Mouse (Mus musculus) hindbrain, embryonic 16.5 days (tissue): Measurements from ENCODE around the gene Hs3st1. TPM values are rescaled to one million over a fixed set of nuclear protein-coding genes. Genes with fewer than 3 reads are reported as not detected.

Experiments used
- ATAC-seq: fragments of 200-750 bp; cut with Nextera tagmentation; 2 replicates; pipeline ENCODE4 v1.8.0; 2017; ENCODE audit warnings: moderate TSS enrichment, moderate library complexity
- H3K27ac ChIP-seq: fragments of 300-500 bp; sonication (generic); 2 replicates; pipeline ENCODE4 v1.5.1; 2014; ENCODE audit warnings: low read depth, mild to moderate bottlenecking, control low read depth, low read length, moderate library complexity
- H3K27me3 ChIP-seq: fragments of 300-500 bp; sonication (generic); replicated peaks from 2 replicates; pipeline ENCODE4 v1.6.1; 2014; ENCODE audit warnings: low read length; ENCODE audit not compliant: control insufficient read depth, insufficient read depth
- H3K36me3 ChIP-seq: fragments of 300-500 bp; sonication (generic); 2 replicates; pipeline ENCODE4 v1.6.1; 2014; ENCODE audit warnings: mild to moderate bottlenecking, low read length, moderate library complexity, mixed read lengths; ENCODE audit not compliant: control insufficient read depth, insufficient read depth
- H3K4me1 ChIP-seq: fragments of 300-500 bp; sonication (generic); 2 replicates; pipeline ENCODE4 v1.6.1; 2014; ENCODE audit warnings: low read depth, low read length; ENCODE audit not compliant: control insufficient read depth, insufficient read depth
- H3K4me2 ChIP-seq: fragments of 300-500 bp; sonication (generic); 2 replicates; pipeline ENCODE4 v1.6.1; 2014; ENCODE audit warnings: mild to moderate bottlenecking, low read length, control low read depth, moderate library complexity
- H3K4me3 ChIP-seq: fragments of 300-500 bp; sonication (generic); 2 replicates; pipeline ENCODE4 v1.5.1; 2014; ENCODE audit warnings: mild to moderate bottlenecking, low read length, control low read depth, moderate library complexity
- H3K9ac ChIP-seq: fragments of 300-500 bp; sonication (generic); 2 replicates; pipeline ENCODE4 v1.6.1; 2014; ENCODE audit warnings: low read depth, mild to moderate bottlenecking, control low read depth, low read length, moderate library complexity
- H3K9me3 ChIP-seq: fragments of 300-500 bp; sonication (generic); 2 replicates; pipeline ENCODE4 v1.6.1; 2014; ENCODE audit warnings: mild to moderate bottlenecking, low read length, moderate library complexity; ENCODE audit not compliant: control insufficient read depth
- WGBS: fragments of 180-500 bp; shearing (Covaris S2); extraction: QIAGEN DNeasy Blood & Tissue Kit; methylation state at CpG from one replicate; pipeline ENCODE4 v1.1.7; 2014; 5-methylcytosine and 5-hydroxymethylcytosine counted together
- polyA plus RNA-seq: library from polyadenylated mRNA; unstranded; fragments of >200 nt; fragmentation: Nextera tagmentation; extraction: Ambion mirVana; gene quantifications from 2 replicates; pipeline ENCODE4 v1.2.1, GENCODE M21; 2015

Hs3st1 gene
- polyA plus RNA-seq, 1 experiment from 2014 or later = 44.8 TPM

DNA sequence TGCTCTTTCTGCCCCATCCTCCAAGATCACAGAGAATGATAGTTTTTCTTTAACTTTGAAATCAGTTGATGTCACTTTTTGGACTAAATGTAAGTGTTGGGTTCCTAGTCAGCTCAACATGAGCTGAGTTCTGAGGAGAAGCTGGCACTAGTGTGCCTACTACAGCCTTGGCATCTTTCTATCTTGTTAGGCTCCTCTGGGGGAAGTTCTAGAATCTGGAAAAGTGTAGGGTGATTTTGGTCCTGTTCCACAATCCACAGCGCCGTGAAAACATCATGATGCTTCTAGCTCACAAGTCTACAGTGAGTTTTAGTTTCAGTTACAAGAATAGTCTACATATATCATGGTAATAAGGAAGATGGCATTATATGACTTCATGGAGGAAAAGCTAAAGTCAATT lies 18.4 kb downstream of the Hs3st1 start:
- no peaks in the 10 kb centered on the region for H3K9me3 ChIP-seq
- no peak overlapping the region for H3K4me2 ChIP-seq
- H3K36me3 ChIP-seq = no peaks in the 10 kb centered on the region
- no peaks in the 10 kb centered on the region for H3K4me1 ChIP-seq
- no peaks in the 10 kb centered on the region for H3K27me3 ChIP-seq
- 96% methylated on average over 2 of the region's 2 CpGs for WGBS
- H3K4me3 ChIP-seq = no peak overlapping the region
- H3K9ac ChIP-seq = no peak overlapping the region
- ATAC-seq = no peak
- no peak overlapping the region for H3K27ac ChIP-seq

DNA sequence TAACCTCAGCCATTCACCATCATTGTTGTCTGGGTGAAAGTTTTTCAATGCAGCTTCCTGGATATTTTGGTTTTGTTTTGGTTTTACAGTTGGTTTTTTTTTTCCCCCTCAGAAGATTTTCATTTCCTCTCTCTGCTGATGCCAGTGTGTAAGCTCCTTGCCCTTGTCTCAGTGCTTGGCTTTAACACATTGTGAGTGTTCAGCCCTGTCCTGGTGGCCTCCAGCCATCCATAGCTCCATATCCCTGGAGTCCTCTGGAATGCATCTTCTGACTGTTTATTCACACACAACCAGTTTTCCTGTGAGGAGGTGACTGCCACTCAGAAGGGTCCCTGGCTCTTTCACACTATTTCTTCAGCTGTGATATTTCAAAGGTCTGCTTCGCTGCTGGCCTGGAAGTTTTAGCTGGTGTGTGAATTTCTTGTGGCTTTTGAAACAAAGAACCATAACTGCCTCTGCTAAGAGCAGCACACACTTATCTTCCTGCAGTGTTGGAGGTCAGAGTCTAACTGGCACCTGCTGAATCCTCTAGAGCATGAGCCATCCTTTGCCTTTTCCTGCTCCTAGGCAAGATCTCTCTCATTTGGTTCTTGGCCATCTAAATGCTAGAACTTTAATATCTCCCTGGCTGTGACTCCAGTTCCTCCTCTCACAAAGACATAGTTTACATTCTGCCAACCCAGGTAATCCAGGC lies 21.4 kb downstream of the Hs3st1 start:
- H3K9me3 ChIP-seq = no peaks in the 10 kb centered on the region
- ATAC-seq = no peak
- no peaks in the 10 kb centered on the region for H3K4me1 ChIP-seq
- H3K27me3 ChIP-seq = no peaks in the 10 kb centered on the region
- no peaks in the 10 kb centered on the region for H3K36me3 ChIP-seq
- no peak overlapping the region for H3K27ac ChIP-seq
- WGBS = 76% methylated on average over 1 of the region's 1 CpGs
- H3K9ac ChIP-seq = no peak overlapping the region
- no peak overlapping the region for H3K4me2 ChIP-seq
- H3K4me3 ChIP-seq = no peak overlapping the region

DNA sequence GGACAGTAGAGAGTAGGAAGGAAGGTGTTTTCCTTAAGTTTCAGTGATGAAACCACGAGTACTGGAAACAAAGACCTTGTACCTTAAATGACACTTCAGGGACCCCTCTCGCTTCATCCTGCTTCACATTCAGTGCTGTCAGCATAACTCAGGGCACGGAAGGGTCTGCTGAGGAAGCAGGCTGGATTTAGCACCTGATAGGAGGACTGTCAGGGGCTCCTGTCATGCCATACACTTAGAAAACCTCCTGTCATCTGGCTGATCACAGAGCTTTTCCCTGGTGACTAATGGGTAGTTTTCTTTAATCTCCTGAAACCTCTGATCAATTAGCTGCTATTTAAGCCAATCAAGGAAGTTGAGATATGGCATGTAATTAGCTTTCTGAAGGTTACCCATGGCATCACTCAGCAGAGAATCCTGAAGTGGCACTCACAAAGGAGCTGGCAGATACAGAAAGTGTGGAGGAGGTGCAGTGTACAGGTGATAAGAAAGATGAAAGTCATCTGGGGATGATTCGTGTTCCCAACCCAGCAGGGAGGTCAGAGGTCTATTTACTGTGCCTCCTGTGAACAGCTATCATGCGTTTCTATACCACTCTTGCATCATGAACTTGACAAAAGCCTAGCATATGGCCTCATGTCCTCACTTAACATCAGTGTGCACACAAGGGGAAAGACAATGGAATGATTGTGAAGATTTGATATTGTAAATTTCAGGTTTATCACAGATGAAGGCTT lies 22.1 kb downstream of the Hs3st1 start:
- Histone ChIP-seq H3K4me2 (no peak overlapping the region), H3K4me3 (no peak overlapping the region), H3K9ac (no peak overlapping the region), H3K4me1 (no peaks in the 10 kb centered on the region), H3K36me3 (no peaks in the 10 kb centered on the region), H3K27me3 (no peaks in the 10 kb centered on the region), H3K9me3 (no peaks in the 10 kb centered on the region), H3K27ac (no peak overlapping the region)
- WGBS = 68% methylated on average over 5 of the region's 5 CpGs
- no peak for ATAC-seq

DNA sequence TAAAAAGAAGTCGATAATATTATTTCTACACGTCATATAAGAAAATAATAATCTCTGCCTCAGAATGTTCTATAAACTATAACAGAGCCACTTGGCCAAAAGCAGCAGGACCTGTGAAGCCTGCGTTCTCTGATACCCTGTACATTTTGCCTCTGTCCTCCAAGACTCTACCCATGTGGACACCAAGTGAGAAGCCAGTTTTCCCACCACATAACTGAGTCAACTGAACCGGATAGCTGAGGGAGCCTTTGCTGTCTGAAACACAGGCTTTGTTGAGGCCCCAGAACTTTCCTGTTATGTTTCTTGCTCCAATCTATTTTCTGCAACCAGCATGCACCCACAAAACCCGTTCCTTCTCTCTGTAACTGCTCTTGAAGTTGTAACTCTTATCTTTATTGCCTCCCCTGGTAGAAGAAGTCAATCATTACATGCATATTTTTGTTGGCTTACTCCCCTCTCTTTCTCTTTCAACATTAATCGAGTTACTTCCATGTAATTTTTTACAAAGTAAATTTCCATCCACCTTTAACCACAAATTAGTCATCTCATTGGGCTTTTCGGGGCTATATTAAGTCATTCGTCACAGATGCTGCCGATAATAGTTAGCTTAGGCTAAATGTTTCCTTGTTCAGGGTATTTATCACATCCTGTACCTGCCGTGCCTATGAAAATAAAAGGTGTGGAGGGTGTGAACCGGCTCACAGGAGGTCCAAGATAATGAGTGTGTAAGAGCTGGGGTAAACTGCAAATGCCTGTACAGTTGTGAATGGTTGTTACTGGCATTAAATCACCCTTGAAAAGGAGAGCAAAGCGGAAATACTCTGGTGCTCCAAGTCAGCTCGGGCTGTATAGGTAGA lies 39.4 kb downstream of the Hs3st1 start:
- no peak overlapping the region for H3K27ac ChIP-seq
- H3K9ac ChIP-seq = no peak overlapping the region
- no peaks in the 10 kb centered on the region for H3K27me3 ChIP-seq
- ATAC-seq = no peak
- no peaks in the 10 kb centered on the region for H3K9me3 ChIP-seq
- H3K4me3 ChIP-seq = no peak overlapping the region
- H3K4me2 ChIP-seq = no peak overlapping the region
- no peaks in the 10 kb centered on the region for H3K36me3 ChIP-seq
- no peaks in the 10 kb centered on the region for H3K4me1 ChIP-seq
- 80% methylated on average over 13 of the region's 13 CpGs for WGBS

DNA sequence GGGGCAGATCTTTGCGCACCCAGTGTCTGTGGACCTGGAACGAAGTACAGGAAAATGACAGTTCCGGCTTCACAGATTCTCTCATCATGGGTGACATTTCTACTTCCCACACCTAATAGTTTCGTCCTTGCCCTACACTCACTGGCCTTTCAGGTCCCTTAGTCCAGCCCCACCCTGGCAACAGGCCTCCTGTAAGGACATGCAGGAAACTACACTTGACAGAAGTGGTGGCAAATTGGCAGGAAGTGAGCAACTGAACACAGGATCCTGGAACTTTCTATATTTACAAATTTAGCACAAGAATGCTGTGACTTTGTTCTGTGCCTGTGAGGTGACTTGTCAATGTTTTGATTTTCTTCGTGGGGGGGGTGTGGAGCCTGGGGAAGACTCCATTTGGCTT lies 40.1 kb downstream of the Hs3st1 start:
- Histone ChIP-seq H3K9me3 (no peaks in the 10 kb centered on the region), H3K4me2 (no peak overlapping the region)
- WGBS = 86% methylated on average over 5 of the region's 5 CpGs

DNA sequence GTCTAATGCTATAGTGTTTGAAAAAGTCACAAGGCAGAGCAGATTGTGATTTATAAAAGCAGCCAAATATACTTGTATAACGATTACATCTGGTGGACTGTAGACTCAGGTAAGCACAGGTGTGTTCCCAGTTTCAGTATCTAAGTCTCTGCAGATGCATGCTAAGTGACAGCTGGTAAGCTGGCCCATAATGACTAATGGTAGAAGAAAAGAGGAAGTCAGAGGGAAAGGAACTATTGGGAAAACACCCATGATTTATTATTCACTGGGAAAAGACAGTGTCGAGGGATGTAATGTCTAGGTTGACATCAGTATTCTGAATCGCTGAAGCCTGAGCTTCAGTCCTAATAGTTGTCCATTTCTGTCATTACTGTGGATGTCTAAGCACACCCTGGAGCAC lies 49.7 kb downstream of the Hs3st1 start:
- H3K9me3 ChIP-seq = no peaks in the 10 kb centered on the region
- no peak overlapping the region for H3K4me3 ChIP-seq
- H3K36me3 ChIP-seq = no peaks in the 10 kb centered on the region
- no peak overlapping the region for H3K9ac ChIP-seq
- H3K27ac ChIP-seq = no peak overlapping the region
- 80% methylated on average over 3 of the region's 3 CpGs for WGBS
- H3K4me2 ChIP-seq = no peak overlapping the region
- no peak for ATAC-seq
- no peaks in the 10 kb centered on the region for H3K27me3 ChIP-seq
- H3K4me1 ChIP-seq = no peaks in the 10 kb centered on the region

More for the DNA sequence above, 40.1 kb downstream of the Hs3st1 start:
- Histone ChIP-seq H3K36me3 (no peaks in the 10 kb centered on the region), H3K4me3 (no peak overlapping the region), H3K9ac (no peak overlapping the region), H3K27me3 (no peaks in the 10 kb centered on the region), H3K27ac (no peak overlapping the region), H3K4me1 (no peaks in the 10 kb centered on the region)
- no peak for ATAC-seq

DNA sequence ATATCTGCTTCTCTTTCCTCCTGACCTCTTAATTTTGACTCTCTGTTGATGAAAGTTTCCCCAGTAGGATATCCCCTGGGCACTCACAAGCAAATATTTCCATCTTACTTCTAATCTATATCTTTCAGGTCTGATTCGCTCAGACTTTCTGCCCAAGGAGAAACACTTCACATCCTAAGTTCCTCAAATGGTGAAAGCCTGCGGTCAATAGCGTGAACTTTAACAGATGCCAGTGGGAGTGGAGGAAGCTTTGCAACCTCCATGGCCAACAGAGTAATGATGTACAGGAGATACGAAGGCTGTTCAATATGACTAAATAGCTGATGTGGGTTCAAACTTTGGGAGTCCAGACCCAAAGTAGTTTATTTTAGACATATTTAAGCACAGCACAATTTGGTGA lies 94.4 kb downstream of the Hs3st1 start:
- WGBS = 96% methylated on average over 4 of the region's 4 CpGs
- no peak overlapping the region for H3K4me3 ChIP-seq
- H3K27ac ChIP-seq = no peak overlapping the region
- H3K9ac ChIP-seq = no peak overlapping the region
- no peaks in the 10 kb centered on the region for H3K27me3 ChIP-seq
- H3K36me3 ChIP-seq = no peaks in the 10 kb centered on the region
- no peaks in the 10 kb centered on the region for H3K4me1 ChIP-seq
- H3K9me3 ChIP-seq = no peaks in the 10 kb centered on the region
- no peak overlapping the region for H3K4me2 ChIP-seq
- ATAC-seq = no peak

DNA sequence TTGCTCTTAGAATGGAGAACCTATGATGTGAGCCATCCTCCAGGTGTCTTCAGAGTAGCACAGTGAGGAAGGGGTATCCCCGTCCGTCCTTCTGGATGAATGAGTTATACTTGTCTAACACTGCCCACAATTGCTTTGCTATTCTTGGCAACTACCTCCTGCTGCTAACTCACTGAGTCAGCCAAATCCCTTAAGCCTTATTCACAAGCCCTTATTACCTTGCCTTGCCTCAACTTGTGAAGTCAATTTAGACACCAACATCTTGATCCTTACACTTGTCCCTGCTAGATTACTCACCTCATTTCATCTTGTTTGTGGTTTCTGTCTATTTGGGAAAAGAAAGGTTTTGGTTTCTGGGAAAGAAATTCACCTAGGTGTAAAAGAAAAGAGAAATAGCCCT lies 95.9 kb downstream of the Hs3st1 start:
- Histone ChIP-seq H3K36me3 (no peaks in the 10 kb centered on the region), H3K9ac (no peak overlapping the region), H3K9me3 (no peaks in the 10 kb centered on the region), H3K4me2 (no peak overlapping the region), H3K4me3 (no peak overlapping the region), H3K4me1 (no peaks in the 10 kb centered on the region), H3K27ac (no peak overlapping the region), H3K27me3 (no peaks in the 10 kb centered on the region)
- WGBS = 62% methylated on average over 2 of the region's 2 CpGs
- ATAC-seq = no peak

DNA sequence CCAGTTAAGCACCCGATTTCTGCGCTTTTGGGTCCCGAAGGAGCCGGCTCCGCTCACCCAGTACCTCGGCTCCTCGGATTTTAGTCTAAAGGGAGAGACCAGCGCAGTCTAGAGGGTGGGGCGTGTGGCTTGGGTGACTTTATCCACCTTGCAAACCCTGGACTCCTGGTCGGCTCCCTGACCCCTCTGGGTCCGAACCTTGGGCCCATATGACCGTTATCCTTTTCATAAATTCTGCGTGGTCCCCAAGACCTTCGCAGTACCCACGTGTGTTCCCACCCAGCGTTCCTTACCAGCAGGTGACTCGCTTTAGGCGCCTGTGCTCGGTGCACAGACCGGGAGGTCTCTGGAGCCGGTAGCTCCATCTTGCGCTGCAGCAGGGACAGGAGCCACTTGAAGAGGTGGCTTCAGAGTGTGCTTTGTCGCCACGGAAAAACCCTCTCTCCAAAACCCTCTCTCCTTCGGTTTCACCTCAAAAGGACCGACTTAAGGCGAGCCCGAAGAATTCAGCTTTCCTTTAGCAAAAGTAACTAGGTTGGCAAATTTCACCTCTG lies 110.4 kb downstream of the Hs3st1 start:
- H3K4me2 ChIP-seq = peak overlapping the region; percentile 88
- H3K36me3 ChIP-seq = no peaks in the 10 kb centered on the region
- H3K27ac ChIP-seq = peak overlapping the region; percentile 81
- H3K9me3 ChIP-seq = no peaks in the 10 kb centered on the region
- H3K9ac ChIP-seq = peak overlapping the region; percentile 90
- peak; percentile 72 for ATAC-seq
- WGBS = under 1% methylated on average over 27 of the region's 28 CpGs
- H3K4me1 ChIP-seq = peaks cover 7% of the 10 kb centered on the region; the same call in 1 of the 2 replicates
- H3K4me3 ChIP-seq = peak overlapping the region; percentile 89
- H3K27me3 ChIP-seq = no peaks in the 10 kb centered on the region
